Mouse (Mus musculus): ENCODE measurements around the gene Dcp1b.

Dcp1b gene

GRCm38 (mm10) chr6:119228861-119229603 is 54.0 kb downstream of the Dcp1b start:
- DNase-seq (ENCODE audit: extremely low spot score, low spot score), result no peak

DNA sequence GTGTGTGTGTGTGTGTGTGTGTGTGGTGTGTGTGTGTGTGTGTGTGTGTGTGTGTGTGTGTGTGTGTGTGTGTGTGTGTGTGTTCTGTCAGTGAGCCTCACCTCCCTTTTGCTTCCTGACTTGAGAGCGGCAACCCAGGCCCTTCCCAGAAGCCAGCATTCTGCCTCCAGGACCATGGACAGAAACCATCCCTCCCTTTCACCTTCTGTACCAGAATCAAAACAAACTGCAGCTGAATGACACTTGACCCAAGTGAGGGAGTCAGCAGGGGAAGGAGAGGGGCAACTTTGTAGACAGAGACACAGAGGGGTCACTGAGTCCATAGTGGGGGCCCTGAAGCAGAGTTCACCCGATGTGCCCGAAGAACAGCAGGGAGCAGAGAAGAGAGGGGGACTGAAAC is 58.0 kb downstream of the Dcp1b start:
- DNase-seq (ENCODE audit: extremely low spot score, low spot score), result peak; percentile 27

DNA sequence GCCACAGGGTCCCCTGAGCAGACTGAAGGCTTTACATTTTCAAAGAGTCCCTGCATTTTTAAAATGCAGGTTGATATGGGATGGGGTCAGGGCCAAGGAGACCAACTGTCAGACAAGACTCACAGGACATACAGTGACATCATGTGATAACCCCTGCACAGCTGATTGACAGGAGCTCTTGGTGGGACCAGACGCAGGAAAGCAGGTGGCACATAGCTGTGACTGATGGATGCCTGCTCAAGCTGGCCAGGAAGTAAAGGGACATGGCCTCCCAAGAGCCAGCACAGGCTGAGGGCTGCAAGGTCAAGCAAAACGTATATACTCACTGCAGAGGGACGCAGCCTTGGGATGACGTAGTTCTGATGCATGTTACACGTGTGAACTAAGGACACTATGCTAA is 60.4 kb downstream of the Dcp1b start:
- no peak for DNase-seq (ENCODE audit: extremely low spot score, low spot score)

- DNase-seq (ENCODE audit: extremely low spot score, low spot score), result no peak
Observed at GRCm38 (mm10) chr6:119236241-119236640, 61.2 kb downstream of the Dcp1b start, which contains the start of gene Cacna2d4. TSS of gene Cacna2d4 (plus strand) at chr6:119236526.

- DNase-seq (ENCODE audit: extremely low spot score, low spot score), result no peak
Observed at GRCm38 (mm10) chr6:119237427-119237989, 62.5 kb downstream of the Dcp1b start.

DNA sequence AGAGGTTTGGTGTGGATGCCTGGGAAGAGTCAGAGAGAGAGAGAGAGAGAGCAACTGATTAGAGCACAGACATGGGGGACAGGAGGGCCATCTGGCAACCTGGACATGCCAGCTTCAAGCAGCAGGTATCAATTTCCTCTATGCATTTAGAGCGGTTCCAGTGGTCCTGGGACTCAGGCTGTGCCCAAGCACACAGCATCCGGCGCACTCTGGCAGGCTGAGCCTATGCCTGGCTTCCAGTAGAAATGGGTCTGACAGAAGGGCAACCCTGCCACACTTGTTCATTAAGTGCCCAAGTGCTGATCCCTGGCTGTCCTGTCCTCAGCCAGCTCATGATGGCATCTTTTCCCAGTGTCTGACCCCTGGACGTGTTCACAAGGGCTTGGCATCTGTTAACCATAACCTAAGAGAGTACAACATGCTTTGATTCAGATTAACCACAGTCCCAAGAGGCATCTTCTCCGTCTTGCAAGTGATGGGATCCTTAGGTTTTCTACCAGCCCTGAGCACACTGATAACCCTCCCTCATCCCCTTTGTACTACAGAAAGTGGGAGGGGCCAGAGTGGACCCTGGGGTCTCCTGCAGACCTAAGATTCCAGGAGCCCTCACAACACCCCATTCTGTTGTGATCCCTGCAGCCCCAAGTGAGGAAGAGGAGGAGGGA is 64.4 kb downstream of the Dcp1b start:
- DNase-seq (ENCODE audit: extremely low spot score, low spot score), result no peak

DNA sequence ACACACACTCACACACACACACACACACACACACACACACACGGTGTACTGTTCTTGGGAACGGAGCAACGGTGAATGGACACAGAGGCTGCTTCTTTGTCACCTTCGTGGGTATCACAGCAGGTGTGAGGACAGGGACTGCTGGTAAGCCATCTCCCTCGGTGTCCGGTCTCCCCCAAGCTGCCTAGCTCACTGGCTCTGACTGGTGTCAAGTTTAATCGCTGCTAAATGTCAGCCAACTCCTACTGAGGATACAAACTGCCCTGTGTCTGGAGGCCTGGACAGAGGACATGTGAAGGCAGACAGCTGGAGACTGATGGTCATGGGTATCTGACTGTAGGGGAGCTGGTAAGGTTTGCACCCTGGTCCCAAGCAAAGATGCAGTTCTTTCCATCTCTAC is 65.2 kb downstream of the Dcp1b start:
- no peak for DNase-seq (ENCODE audit: extremely low spot score, low spot score)

DNA sequence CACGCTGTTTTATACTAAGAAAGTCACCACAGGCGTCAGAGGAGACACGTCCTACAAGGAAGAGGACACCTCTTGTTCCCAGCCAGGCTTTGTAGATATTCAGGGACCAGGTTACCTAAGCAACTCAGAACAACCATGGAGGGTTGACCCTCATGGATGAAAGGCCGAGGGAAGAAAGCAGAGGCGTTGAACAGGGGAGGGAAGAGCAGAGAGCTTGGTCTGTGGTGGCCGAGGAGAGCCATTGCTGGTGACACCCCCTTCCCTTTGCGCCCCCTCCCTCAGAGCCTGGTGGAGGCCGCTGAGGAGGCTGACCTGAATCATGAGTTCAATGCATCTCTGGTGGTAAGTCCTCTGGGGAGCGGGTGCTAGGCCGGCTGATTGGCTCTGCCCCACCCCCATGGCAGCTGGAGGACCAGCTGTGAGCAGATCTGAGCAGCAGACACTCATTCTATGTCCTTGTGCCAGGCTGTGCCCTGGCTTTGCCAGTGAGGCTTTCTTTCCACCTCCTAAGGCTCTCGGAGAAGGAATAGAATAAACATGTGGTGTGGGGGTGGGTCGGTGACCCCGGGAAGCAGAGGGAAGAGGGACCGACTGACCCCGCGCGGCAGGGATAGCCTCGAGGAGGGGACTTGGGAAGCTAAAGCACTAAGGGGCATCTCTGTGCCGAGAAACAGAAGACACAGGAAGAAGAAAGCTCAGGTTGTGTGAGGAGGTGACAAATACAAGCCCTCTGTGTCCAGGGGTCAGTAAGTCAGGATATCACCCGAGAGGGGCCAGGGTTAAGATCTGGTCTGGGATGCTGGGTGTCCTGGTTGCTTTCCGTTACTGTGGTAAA is 66.0 kb downstream of the Dcp1b start:
- no peak for DNase-seq (ENCODE audit: extremely low spot score, low spot score)

DNA sequence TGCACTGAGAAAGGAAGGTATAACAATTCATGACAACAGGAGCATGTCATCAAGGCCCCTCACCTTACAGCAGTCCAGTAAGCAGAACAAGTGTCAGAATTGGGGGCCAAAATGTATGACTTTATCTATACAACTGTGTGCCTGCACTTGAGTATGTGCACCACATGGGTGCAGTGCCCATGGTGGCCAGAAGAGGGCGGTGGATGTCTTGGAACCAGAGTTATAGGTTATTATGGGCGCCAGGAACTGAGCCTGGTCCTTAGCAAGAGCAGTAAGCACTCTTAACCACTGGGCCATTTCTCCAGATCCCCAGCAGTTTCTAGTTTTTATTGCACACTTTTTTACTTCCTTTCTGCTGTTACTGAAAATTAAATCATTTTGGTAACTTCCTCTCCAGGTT is 71.0 kb downstream of the Dcp1b start:
- no peak for DNase-seq (ENCODE audit: extremely low spot score, low spot score)

DNA sequence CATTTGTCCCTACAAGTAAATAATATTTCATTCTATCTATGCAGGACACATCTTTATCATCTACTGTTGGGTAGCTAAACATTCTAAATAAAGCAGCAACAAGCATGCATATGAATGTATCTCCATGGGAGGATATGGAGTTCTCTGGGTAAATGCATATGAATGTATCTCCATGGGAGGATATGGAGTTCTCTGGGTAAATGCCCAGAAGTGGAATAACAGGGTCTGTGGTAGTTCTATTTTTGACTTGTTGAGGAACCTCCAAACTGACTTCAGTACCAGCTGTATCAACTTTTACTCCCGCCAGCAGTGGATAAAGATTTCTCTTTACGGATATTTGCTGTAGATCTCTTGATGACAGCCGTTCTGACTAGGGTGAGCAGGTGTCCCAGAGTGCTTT is 73.5 kb downstream of the Dcp1b start:
- DNase-seq (ENCODE audit: extremely low spot score, low spot score), result no peak

DNA sequence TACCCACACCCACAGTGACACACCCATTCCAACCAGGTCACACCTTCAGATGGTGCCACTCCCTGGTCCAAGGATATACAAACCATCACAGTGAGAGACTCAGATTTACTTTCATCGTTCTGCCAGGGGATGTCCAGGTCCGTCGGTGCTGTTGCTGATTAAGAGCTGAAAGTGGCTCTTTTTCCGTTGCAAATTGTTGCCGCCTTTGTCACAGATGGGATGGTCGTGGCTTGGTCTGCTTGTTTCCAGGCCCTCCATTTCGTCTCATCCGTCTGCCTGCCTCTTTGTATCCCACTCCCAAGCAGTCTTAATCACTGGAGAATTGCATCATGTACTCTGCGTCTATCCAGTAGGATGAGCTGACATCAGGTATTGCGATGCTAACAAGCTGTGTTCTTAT is 74.7 kb downstream of the Dcp1b start:
- no peak for DNase-seq (ENCODE audit: extremely low spot score, low spot score)

DNA sequence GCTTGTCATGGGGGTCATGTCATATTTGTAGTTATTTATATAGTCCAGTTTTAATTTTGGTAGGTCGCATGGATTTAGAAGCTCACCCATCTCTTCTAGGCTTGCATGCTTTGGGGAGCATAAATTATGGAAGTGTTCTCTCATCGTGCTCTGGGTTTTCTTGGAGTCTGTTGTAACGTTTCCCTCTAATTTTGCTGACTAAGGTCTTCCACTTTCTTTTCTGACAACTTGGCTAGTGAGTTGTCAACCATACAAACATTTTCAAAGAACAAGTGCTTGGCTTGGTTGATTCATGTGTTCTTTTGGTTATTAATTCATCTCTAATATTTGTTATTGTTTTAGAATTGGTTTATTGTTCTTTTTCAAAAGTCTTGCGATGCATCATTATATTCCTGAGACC is 76.7 kb downstream of the Dcp1b start:
- DNase-seq (ENCODE audit: extremely low spot score, low spot score), result no peak
